Mouse (Mus musculus) neural tube, embryonic 14.5 days (tissue): ENCODE results near the gene Thg1l. TPM values are rescaled to one million over a fixed set of nuclear protein-coding genes. Genes with fewer than 3 reads are reported as not detected.
A peak's percentile ranks its signal among the peaks of the same experiment; 100 is the strongest.

ENCODE experiments used
- ATAC-seq: fragments of 200-750 bp; cut with Nextera tagmentation; 2 replicates; pipeline ENCODE4 v1.8.0; 2017; ENCODE audit warnings: low read depth, mild to moderate bottlenecking, moderate TSS enrichment, moderate library complexity
- H3K27ac ChIP-seq: fragments of 300-500 bp; sonication (generic); 2 replicates; pipeline ENCODE4 v1.5.1; 2014; ENCODE audit warnings: low read depth, mild to moderate bottlenecking, control low read depth, low read length, moderate library complexity, mixed read lengths
- H3K27me3 ChIP-seq: fragments of 300-500 bp; sonication (generic); 2 replicates; pipeline ENCODE4 v1.6.1; 2014; ENCODE audit warnings: low read length; ENCODE audit not compliant: control insufficient read depth, insufficient read depth
- H3K36me3 ChIP-seq: fragments of 300-500 bp; sonication (generic); 2 replicates; pipeline ENCODE4 v1.6.1; 2014; ENCODE audit warnings: low read length, mixed read lengths; ENCODE audit not compliant: control insufficient read depth, insufficient read depth
- H3K4me1 ChIP-seq: fragments of 300-500 bp; sonication (generic); 2 replicates; pipeline ENCODE4 v1.6.1; 2014; ENCODE audit warnings: low read length; ENCODE audit not compliant: control insufficient read depth, insufficient read depth
- H3K4me2 ChIP-seq: fragments of 300-500 bp; sonication (generic); 2 replicates; pipeline ENCODE4 v1.6.1; 2014; ENCODE audit warnings: mild to moderate bottlenecking, low read depth, low read length, control low read depth
- H3K4me3 ChIP-seq: fragments of 300-500 bp; sonication (generic); 2 replicates; pipeline ENCODE4 v1.5.1; 2014; ENCODE audit warnings: low read depth, low read length, control low read depth, mixed read lengths
- H3K9ac ChIP-seq: fragments of 300-500 bp; sonication (generic); replicated peaks from 2 replicates; pipeline ENCODE4 v1.6.1; 2014; ENCODE audit warnings: low read depth, mild to moderate bottlenecking, control low read depth, low read length, mixed read lengths
- H3K9me3 ChIP-seq: fragments of 300-500 bp; sonication (generic); 2 replicates; pipeline ENCODE4 v1.6.1; 2016; ENCODE audit warnings: low read length; ENCODE audit not compliant: control insufficient read depth
- whole genome bisulfite sequencing: fragments of 180-500 bp; shearing (Covaris S2); extraction: QIAGEN DNeasy Blood & Tissue Kit; methylation state at CpG from one replicate; pipeline ENCODE4 v1.1.7; 2014; 5-methylcytosine and 5-hydroxymethylcytosine counted together
- polyA plus RNA-seq: library from polyadenylated mRNA; unstranded; fragments of >200 nt; fragmentation: Nextera tagmentation; extraction: Ambion mirVana; gene quantifications from 2 replicates; pipeline ENCODE4 v1.2.1, GENCODE M21; 2014

Gene Thg1l
- polyA plus RNA-seq, 1 experiment from 2014 or later: 9.6 TPM

- no peak overlapping the region for H3K9ac ChIP-seq
- H3K4me1 ChIP-seq: peaks cover 9% of the 10 kb centered on the region; the same call in 1 of the 2 replicates
- no peak overlapping the region for H3K27ac ChIP-seq
- no peaks in the 10 kb centered on the region for H3K27me3 ChIP-seq
- peaks cover 4% of the 10 kb centered on the region; the same call in 1 of the 2 replicates for H3K36me3 ChIP-seq
- H3K4me3 ChIP-seq: no peak overlapping the region
- H3K4me2 ChIP-seq: no peak overlapping the region
- WGBS: 92% methylated on average over 8 of the region's 8 CpGs
- no peaks in the 10 kb centered on the region for H3K9me3 ChIP-seq
- ATAC-seq: no peak
These were observed 16.4 kb downstream of the Thg1l start for GRCm38 (mm10) chr11:45938917-45939316.

GRCm38 (mm10) chr11:45937478-45937877 is 17.8 kb downstream of the Thg1l start:
- H3K27me3 ChIP-seq: no peaks in the 10 kb centered on the region
- no peaks in the 10 kb centered on the region for H3K9me3 ChIP-seq
- no peak overlapping the region for H3K27ac ChIP-seq
- no peak for ATAC-seq
- no peak overlapping the region for H3K4me3 ChIP-seq
- WGBS: 97% methylated on average over 8 of the region's 8 CpGs
- no peaks in the 10 kb centered on the region; the same call in 1 of the 2 replicates for H3K4me1 ChIP-seq
- peaks cover 16% of the 10 kb centered on the region for H3K36me3 ChIP-seq
- H3K9ac ChIP-seq: no peak overlapping the region
- H3K4me2 ChIP-seq: no peak overlapping the region

- H3K4me1 ChIP-seq: no peaks in the 10 kb centered on the region
- no peaks in the 10 kb centered on the region for H3K9me3 ChIP-seq
- no peak overlapping the region for H3K4me3 ChIP-seq
- no peak overlapping the region for H3K9ac ChIP-seq
- H3K4me2 ChIP-seq: no peak overlapping the region
- no peaks in the 10 kb centered on the region for H3K27me3 ChIP-seq
- no peak overlapping the region for H3K27ac ChIP-seq
- ATAC-seq: no peak
- peaks cover 17% of the 10 kb centered on the region for H3K36me3 ChIP-seq
- WGBS: 94% methylated on average over 10 of the region's 10 CpGs
These were observed 22.5 kb downstream of the Thg1l start for GRCm38 (mm10) chr11:45932771-45933170.

GRCm38 (mm10) chr11:45929541-45929940 is 25.8 kb downstream of the Thg1l start:
- H3K4me2 ChIP-seq: no peak overlapping the region
- no peak overlapping the region for H3K4me3 ChIP-seq
- H3K27ac ChIP-seq: no peak overlapping the region
- peaks cover 4% of the 10 kb centered on the region; the same call in 1 of the 2 replicates for H3K4me1 ChIP-seq
- H3K9me3 ChIP-seq: no peaks in the 10 kb centered on the region
- peaks cover 17% of the 10 kb centered on the region for H3K36me3 ChIP-seq
- no peak for ATAC-seq
- WGBS: 89% methylated on average over 10 of the region's 10 CpGs
- no peaks in the 10 kb centered on the region for H3K27me3 ChIP-seq
- H3K9ac ChIP-seq: no peak overlapping the region

GRCm38 (mm10) chr11:45927456-45927855 is 27.8 kb downstream of the Thg1l start:
- Histone ChIP-seq H3K9ac (no peak overlapping the region), H3K36me3 (0 out of 2 replicates have a peak, but pooled peaks cover 1% of the 10 kb centered on the region), H3K27ac (no peak overlapping the region), H3K4me3 (no peak overlapping the region), H3K27me3 (no peaks in the 10 kb centered on the region), H3K9me3 (no peaks in the 10 kb centered on the region), H3K4me1 (peaks cover 4% of the 10 kb centered on the region; the same call in 1 of the 2 replicates), H3K4me2 (no peak overlapping the region)
- 66% methylated on average over 5 of the region's 5 CpGs for WGBS
- ATAC-seq: peak; percentile 5; the same call in 1 of the 2 replicates

- ATAC-seq: peak; percentile 90
These were observed 28.6 kb downstream of the Thg1l start for GRCm38 (mm10) chr11:45926640-45927082.

GRCm38 (mm10) chr11:45925436-45925835 is 29.9 kb downstream of the Thg1l start:
- no peak overlapping the region for H3K4me3 ChIP-seq
- H3K9me3 ChIP-seq: no peaks in the 10 kb centered on the region
- no peaks in the 10 kb centered on the region for H3K36me3 ChIP-seq
- H3K9ac ChIP-seq: no peak overlapping the region
- no peak for ATAC-seq
- H3K4me2 ChIP-seq: no peak overlapping the region
- peak overlapping the region; percentile 30; the same call in 1 of the 2 replicates for H3K27ac ChIP-seq
- no peaks in the 10 kb centered on the region for H3K27me3 ChIP-seq
- H3K4me1 ChIP-seq: peaks cover 12% of the 10 kb centered on the region
- WGBS: 30% methylated on average over 6 of the region's 6 CpGs

More at GRCm38 (mm10) chr11:45926640-45927082, 28.6 kb downstream of the Thg1l start:
- H3K9me3 ChIP-seq: no peaks in the 10 kb centered on the region
- under 1% methylated on average over 9 of the region's 9 CpGs for WGBS
- H3K4me1 ChIP-seq: peaks cover 4% of the 10 kb centered on the region
- peak overlapping the region; percentile 30 for H3K4me3 ChIP-seq
- H3K36me3 ChIP-seq: no peaks in the 10 kb centered on the region
- peak overlapping the region; percentile 25; the same call in 1 of the 2 replicates for H3K27ac ChIP-seq
- H3K9ac ChIP-seq: no peak overlapping the region
- H3K4me2 ChIP-seq: peak overlapping the region; percentile 48
- no peaks in the 10 kb centered on the region for H3K27me3 ChIP-seq

- Histone ChIP-seq H3K9me3 (no peaks in the 10 kb centered on the region), H3K36me3 (no peaks in the 10 kb centered on the region), H3K4me3 (no peak overlapping the region), H3K4me1 (peaks cover 12% of the 10 kb centered on the region), H3K9ac (peak overlapping the region; percentile 4; the same call in 1 of the 2 replicates), H3K4me2 (peak overlapping the region; percentile 25; the same call in 1 of the 2 replicates), H3K27me3 (no peaks in the 10 kb centered on the region), H3K27ac (peak overlapping the region; percentile 77)
- WGBS: 5% methylated on average over 10 of the region's 10 CpGs
- peak; percentile 52 for ATAC-seq
These were observed 33.8 kb downstream of the Thg1l start for GRCm38 (mm10) chr11:45921480-45921898.

GRCm38 (mm10) chr11:45921026-45921425 is 34.3 kb downstream of the Thg1l start:
- 41% methylated on average over 8 of the region's 8 CpGs for WGBS
- ATAC-seq: 0 out of 2 replicates have a peak, but pooled peaks have one; percentile 6
- no peaks in the 10 kb centered on the region for H3K9me3 ChIP-seq

More at GRCm38 (mm10) chr11:45921026-45921425, 34.3 kb downstream of the Thg1l start:
- H3K9ac ChIP-seq: peak overlapping the region; percentile 4; the same call in 1 of the 2 replicates
- H3K36me3 ChIP-seq: no peaks in the 10 kb centered on the region
- no peak overlapping the region for H3K4me3 ChIP-seq
- no peaks in the 10 kb centered on the region for H3K27me3 ChIP-seq
- peaks cover 8% of the 10 kb centered on the region for H3K4me1 ChIP-seq
- peak overlapping the region; percentile 77 for H3K27ac ChIP-seq
- peak overlapping the region; percentile 25; the same call in 1 of the 2 replicates for H3K4me2 ChIP-seq
